Mouse (Mus musculus) neural tube, embryonic 11.5 days (tissue): ENCODE results near the gene Azin2. TPM values are rescaled to one million over a fixed set of nuclear protein-coding genes. Genes with fewer than 3 reads are reported as not detected.

ENCODE experiments used
- ATAC-seq: fragments of 200-750 bp; cut with Nextera tagmentation; 2 replicates; pipeline ENCODE4 v1.8.0; 2017; ENCODE audit warnings: moderate number of reproducible peaks, mild to moderate bottlenecking, moderate TSS enrichment, moderate library complexity; ENCODE audit not compliant: insufficient read depth, low FRiP score, low TSS enrichment
- DNase-seq: peaks from one replicate; pipeline ENCODE4 v3.0.0-alpha.2; 2015; ENCODE audit warnings: low spot score
- H3K27ac ChIP-seq: fragments of 300-500 bp; sonication (generic); 2 replicates; pipeline ENCODE4 v1.5.1; 2014; ENCODE audit warnings: low read depth, mild to moderate bottlenecking, low read length
- H3K27me3 ChIP-seq: fragments of 300-500 bp; sonication (generic); 2 replicates; pipeline ENCODE4 v1.6.1; 2014; ENCODE audit warnings: mild to moderate bottlenecking, low read length, mixed read lengths; ENCODE audit not compliant: control insufficient read depth, insufficient read depth
- H3K36me3 ChIP-seq: fragments of 300-500 bp; sonication (generic); 2 replicates; pipeline ENCODE4 v1.6.1; 2014; ENCODE audit warnings: mild to moderate bottlenecking, low read length, moderate library complexity, mixed read lengths; ENCODE audit not compliant: control insufficient read depth, insufficient read depth
- H3K4me1 ChIP-seq: fragments of 300-500 bp; sonication (generic); 2 replicates; pipeline ENCODE4 v1.6.1; 2014; ENCODE audit warnings: low read length, mixed read lengths; ENCODE audit not compliant: control insufficient read depth, insufficient read depth
- H3K4me2 ChIP-seq: fragments of 300-500 bp; sonication (generic); 2 replicates; pipeline ENCODE4 v1.6.1; 2014; ENCODE audit warnings: low read depth, mild to moderate bottlenecking, moderate library complexity
- H3K4me3 ChIP-seq: fragments of 300-500 bp; sonication (generic); 2 replicates; pipeline ENCODE4 v1.5.1; 2014; ENCODE audit warnings: low read depth, low read length
- H3K9ac ChIP-seq: fragments of 300-500 bp; sonication (generic); 2 replicates; pipeline ENCODE4 v1.6.1; 2014; ENCODE audit warnings: mild to moderate bottlenecking, low read length
- H3K9me3 ChIP-seq: fragments of 300-500 bp; sonication (generic); 2 replicates; pipeline ENCODE4 v1.6.1; 2016; ENCODE audit warnings: low read length; ENCODE audit not compliant: control insufficient read depth
- WGBS: fragments of 180-500 bp; shearing (Covaris S2); extraction: QIAGEN DNeasy Blood & Tissue Kit; methylation state at CpG from one replicate; pipeline ENCODE4 v1.1.7; 2014; 5-methylcytosine and 5-hydroxymethylcytosine counted together
- polyA plus RNA-seq: library from polyadenylated mRNA; unstranded; fragments of >200 nt; fragmentation: Nextera tagmentation; extraction: Ambion mirVana; gene quantifications from 2 replicates; pipeline ENCODE4 v1.2.1, GENCODE M21; 2014

Gene Azin2
- polyA plus RNA-seq, 1 experiment from 2014 or later, result 12.9 TPM

DNA sequence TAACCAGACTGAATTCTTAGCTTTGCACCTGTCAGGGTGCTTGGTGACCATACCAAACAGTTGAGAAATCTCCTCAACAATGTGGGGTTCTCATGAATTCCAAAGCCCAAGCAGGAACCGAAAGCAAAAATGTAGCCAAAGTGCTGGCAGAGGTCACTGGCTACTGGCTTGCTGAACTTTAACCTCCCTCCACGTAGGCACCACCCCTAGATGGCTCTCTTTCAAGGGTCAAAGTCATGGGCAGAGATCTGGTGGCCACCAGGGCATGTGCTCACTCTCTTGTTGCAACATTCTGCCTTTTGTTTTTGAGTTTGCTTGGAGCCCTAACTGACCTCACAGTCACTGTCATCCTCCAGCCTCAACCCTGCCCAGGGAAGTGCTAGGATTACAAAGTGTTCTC is 21.4 kb upstream of the Azin2 start:
- Histone ChIP-seq H3K27me3 (no peaks in the 10 kb centered on the region), H3K27ac (no peak overlapping the region), H3K4me3 (no peak overlapping the region), H3K4me2 (no peak overlapping the region), H3K36me3 (no peaks in the 10 kb centered on the region), H3K4me1 (no peaks in the 10 kb centered on the region), H3K9ac (no peak overlapping the region), H3K9me3 (no peaks in the 10 kb centered on the region)
- DNase-seq, result no peak
- ATAC-seq, result no peak
- WGBS, result 65% methylated on average over 2 of the region's 2 CpGs

DNA sequence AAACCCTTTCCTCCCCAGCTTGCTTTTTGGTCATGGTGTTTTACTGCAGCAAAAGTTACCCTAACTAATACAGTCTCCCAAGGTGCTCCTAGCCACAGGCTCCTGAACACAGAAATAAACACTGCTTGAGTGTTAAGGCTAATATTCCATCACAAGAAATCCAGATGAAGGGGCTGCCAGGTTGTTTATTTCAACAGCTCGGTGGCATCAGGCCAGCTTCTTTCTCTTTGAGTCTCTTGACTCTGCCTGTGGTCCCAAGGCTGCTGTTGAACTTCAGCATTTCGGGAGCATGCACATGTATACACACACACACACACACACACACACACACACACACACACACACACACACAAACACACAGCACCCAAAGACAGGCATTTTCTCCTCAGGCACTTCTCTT is 20.9 kb upstream of the Azin2 start:
- no peak overlapping the region for H3K9ac ChIP-seq
- H3K4me1 ChIP-seq, result no peaks in the 10 kb centered on the region
- DNase-seq (no peak), ATAC-seq (no peak)
- no peak overlapping the region for H3K27ac ChIP-seq
- H3K9me3 ChIP-seq, result no peaks in the 10 kb centered on the region
- H3K4me3 ChIP-seq, result no peak overlapping the region
- no peak overlapping the region for H3K4me2 ChIP-seq
- no peaks in the 10 kb centered on the region for H3K27me3 ChIP-seq
- no peaks in the 10 kb centered on the region for H3K36me3 ChIP-seq
- 88% methylated on average over 2 of the region's 2 CpGs for WGBS

DNA sequence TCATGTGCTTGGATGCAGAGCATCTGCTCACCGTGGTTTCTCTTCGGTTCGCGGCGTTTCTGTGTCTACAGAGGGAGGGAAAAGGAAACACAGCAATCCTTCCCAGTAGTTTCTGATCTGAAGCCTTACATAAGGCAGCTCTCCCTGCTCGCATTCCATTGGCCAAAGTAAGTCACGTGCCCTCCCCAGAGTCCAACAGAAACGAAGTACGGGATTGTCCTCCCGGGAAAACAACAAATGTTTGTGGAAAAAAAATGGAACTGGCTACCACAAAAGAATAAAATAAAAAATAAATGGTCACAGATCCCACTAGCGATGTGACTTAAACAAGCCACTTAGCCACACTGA is 19.6 kb upstream of the Azin2 start:
- H3K27ac ChIP-seq, result no peak overlapping the region
- H3K36me3 ChIP-seq, result no peaks in the 10 kb centered on the region
- WGBS, result 68% methylated on average over 11 of the region's 11 CpGs
- DNase-seq (no peak), ATAC-seq (no peak)
- no peaks in the 10 kb centered on the region for H3K4me1 ChIP-seq
- no peak overlapping the region for H3K4me3 ChIP-seq
- no peaks in the 10 kb centered on the region for H3K27me3 ChIP-seq
- H3K4me2 ChIP-seq, result no peak overlapping the region
- no peak overlapping the region for H3K9ac ChIP-seq
- no peaks in the 10 kb centered on the region for H3K9me3 ChIP-seq

DNA sequence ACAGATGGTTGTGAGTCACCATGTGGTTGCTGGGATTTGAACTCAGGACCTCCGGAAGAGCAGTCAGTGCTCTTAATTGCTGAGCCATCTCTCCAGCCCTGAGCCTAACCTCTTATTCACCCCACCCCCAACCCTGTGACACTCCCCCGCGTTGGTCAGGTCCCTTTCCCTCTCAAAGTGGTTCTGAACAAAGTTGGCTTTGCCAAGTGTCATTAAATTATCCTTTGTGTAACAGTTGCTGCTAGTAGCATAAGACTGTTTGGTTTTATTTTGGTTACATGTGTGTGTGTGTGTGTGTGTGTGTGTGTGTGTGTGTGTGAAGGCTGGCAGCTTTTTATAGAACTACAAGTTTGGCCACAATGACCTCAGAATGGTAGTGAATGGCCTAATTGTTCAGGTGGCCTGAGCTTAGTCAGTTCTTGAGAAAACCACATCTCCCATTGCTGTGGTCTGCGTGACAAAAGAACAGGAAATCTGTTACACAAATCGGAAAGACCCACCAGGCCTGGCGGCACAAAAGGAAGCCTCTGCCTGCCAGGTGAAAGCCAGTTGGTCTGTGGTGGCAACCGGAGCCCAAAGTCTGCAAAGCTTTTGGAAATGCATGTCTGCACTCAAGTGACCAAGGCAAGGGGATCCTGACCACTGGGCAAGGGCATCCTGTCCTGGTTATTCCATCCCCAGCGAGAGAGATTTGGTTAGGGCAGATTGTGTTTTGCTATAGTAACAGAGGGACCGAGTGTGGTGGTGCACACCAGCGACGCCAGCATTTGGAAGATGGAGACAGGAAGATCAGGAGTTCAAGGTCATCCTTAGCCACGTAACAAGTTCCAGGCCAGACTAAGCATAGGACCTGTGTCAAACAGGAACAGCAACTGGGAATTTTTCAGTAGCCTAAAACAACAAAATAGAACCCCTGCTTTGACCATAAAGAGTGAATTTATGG is 18.9 kb upstream of the Azin2 start:
- no peak for ATAC-seq
- 81% methylated on average over 12 of the region's 12 CpGs for WGBS

DNA sequence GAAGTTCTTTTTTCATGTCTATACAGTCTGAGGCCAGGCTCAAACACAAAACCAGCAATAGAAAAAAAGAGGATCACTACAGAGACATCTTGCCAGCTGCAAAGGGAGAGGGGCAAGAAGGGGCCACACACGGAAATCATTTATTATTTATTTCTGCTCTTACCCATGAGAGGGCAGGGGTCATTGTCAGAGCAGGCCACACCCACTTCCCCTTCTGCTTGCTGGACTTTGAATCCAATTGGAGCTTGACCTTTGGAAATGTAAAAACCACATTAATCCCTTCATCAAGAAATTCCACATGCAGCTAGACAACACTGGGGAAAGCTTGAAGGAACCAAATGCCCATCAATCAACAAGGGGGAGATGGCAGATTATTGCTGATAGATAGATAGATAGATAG is 16.4 kb upstream of the Azin2 start:
- Histone ChIP-seq H3K27me3 (no peaks in the 10 kb centered on the region), H3K9ac (no peak overlapping the region), H3K4me3 (no peak overlapping the region), H3K4me1 (no peaks in the 10 kb centered on the region), H3K9me3 (no peaks in the 10 kb centered on the region), H3K36me3 (no peaks in the 10 kb centered on the region), H3K4me2 (no peak overlapping the region), H3K27ac (no peak overlapping the region)
- WGBS, result 50% methylated on average over 1 of the region's 1 CpGs
- ATAC-seq (no peak), DNase-seq (no peak)

More for the DNA sequence above, 18.9 kb upstream of the Azin2 start:
- DNase-seq, result no peak
- Histone ChIP-seq H3K4me3 (no peak overlapping the region), H3K27ac (no peak overlapping the region), H3K36me3 (no peaks in the 10 kb centered on the region), H3K4me2 (no peak overlapping the region), H3K27me3 (no peaks in the 10 kb centered on the region), H3K9ac (no peak overlapping the region), H3K9me3 (no peaks in the 10 kb centered on the region), H3K4me1 (no peaks in the 10 kb centered on the region)

DNA sequence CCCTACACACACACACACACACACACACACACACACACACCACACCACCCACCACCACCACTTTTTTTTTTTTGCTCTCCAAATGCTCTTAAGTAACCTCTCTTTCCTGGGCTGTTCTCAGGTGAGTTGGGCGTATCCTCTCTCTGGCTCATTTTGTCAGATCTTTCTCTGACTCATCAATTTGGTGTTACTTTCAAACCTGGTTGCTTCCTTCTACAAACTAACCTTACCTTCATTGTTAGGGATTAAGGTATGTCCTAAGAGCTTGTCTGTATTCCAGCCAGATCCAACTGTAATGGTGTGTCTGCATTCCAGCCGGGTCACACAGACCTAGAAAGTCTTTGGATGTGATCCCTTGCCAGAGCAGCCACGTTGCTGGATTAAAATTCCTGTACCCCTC is 15.0 kb upstream of the Azin2 start:
- WGBS, result 79% methylated on average over 3 of the region's 3 CpGs
- Histone ChIP-seq H3K36me3 (no peaks in the 10 kb centered on the region), H3K4me1 (no peaks in the 10 kb centered on the region), H3K9ac (no peak overlapping the region), H3K27ac (no peak overlapping the region), H3K4me3 (no peak overlapping the region), H3K27me3 (no peaks in the 10 kb centered on the region), H3K4me2 (no peak overlapping the region), H3K9me3 (no peaks in the 10 kb centered on the region)
- DNase-seq (no peak), ATAC-seq (no peak)

DNA sequence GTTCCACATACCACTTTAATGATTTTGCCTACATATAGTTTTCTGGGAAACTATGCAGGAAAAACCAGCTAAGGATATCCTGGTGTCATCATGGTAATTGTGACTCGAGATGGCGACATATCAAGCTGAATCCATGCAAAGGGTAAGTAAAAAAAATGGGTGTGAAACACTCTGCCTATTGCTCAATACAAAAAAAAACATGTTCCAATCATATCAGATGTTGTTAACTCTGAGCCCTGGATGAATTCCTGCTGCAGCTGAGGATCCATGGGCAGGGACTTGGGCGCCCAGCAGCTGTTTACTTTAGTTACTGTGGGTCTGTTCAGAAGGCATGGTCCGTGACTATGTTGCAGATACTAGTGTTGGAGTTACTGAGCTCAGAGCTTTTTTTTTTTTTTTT is 14.3 kb upstream of the Azin2 start:
- Histone ChIP-seq H3K4me2 (no peak overlapping the region), H3K9me3 (no peaks in the 10 kb centered on the region), H3K4me3 (no peak overlapping the region), H3K27ac (no peak overlapping the region), H3K9ac (no peak overlapping the region), H3K36me3 (no peaks in the 10 kb centered on the region), H3K27me3 (no peaks in the 10 kb centered on the region), H3K4me1 (no peaks in the 10 kb centered on the region)
- no peak for ATAC-seq
- DNase-seq, result no peak
- 84% methylated on average over 4 of the region's 4 CpGs for WGBS

DNA sequence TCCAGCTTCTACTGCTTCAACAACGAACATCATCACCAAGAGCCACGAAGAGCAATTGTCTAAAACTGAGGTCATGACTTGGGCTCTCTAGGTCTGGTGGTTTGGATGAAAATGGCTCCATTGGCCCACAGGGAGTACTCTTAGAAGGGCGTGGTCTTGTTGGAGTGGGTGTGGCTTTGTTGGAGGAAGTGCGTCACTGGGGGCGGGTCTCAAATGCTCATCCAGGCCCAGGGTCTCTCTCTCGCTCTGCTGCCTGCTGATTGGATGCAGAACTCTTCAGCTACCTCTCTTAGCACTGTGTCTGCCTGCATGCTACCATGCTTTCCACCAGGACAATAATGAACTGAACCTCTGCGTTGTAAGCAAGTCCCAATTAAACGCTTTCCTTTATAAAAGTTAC is 12.4 kb upstream of the Azin2 start:
- Histone ChIP-seq H3K36me3 (no peaks in the 10 kb centered on the region), H3K9ac (no peak overlapping the region), H3K4me1 (no peaks in the 10 kb centered on the region), H3K4me3 (no peak overlapping the region), H3K27ac (no peak overlapping the region), H3K9me3 (no peaks in the 10 kb centered on the region), H3K27me3 (no peaks in the 10 kb centered on the region), H3K4me2 (no peak overlapping the region)
- 78% methylated on average over 8 of the region's 8 CpGs for WGBS
- DNase-seq, result no peak
- ATAC-seq, result no peak

DNA sequence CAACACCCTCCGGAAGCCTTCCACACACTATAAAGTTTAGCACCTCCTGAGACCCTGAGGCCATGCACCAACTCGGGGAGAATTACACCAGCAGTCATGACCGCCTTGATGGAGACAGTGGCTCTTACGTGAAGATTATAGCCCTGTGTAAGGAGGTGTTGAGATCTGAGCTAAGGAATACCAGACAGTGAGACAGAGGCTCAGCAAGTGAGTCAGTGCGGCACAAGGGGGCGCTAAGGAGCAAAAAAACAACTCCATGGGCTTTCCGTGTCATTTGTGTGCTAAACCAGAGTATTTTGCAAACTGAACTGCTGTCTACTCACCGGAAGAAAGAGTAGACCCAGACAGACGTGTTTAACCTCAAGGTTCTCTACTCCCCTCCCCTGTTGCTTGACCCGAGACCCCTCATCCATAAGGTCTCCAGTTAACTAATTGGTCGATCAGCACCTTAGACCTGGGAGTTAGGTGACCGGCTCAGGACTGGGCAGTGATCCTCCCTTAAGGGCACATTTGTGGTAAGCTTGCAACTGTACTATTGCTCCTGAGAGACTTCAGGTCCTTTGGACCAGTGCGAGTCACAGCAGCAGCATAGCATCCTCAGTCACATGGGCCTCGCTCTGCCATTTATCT is 8.9 kb upstream of the Azin2 start:
- ATAC-seq (no peak), DNase-seq (peak; percentile 76)
- Histone ChIP-seq H3K27ac (no peak overlapping the region), H3K9me3 (no peaks in the 10 kb centered on the region), H3K4me2 (no peak overlapping the region), H3K36me3 (no peaks in the 10 kb centered on the region), H3K9ac (no peak overlapping the region), H3K4me1 (no peaks in the 10 kb centered on the region), H3K27me3 (no peaks in the 10 kb centered on the region), H3K4me3 (no peak overlapping the region)
- 48% methylated on average over 14 of the region's 14 CpGs for WGBS
